Mouse (Mus musculus) cerebellum, adult 2 months (tissue): ENCODE measurements at regions not wholly inside any gene's neighbourhood (a gene's known extent, or its start where the extent isn't known, plus 50 kb on each side); places are given as distances from the start of the nearest gene placed in this dataset.

Experiments
- CTCF ChIP-seq: fragments of 200-500 bp; IDR thresholded peaks from 2 replicates; pipeline ENCODE4 v1.5.1; 2011; ENCODE audit warnings: low read depth, mild to moderate bottlenecking, control low read depth, low read length, moderate library complexity, borderline replicate concordance; ENCODE audit not compliant: insufficient read depth
- POLR2A ChIP-seq: fragments of 200-500 bp; IDR thresholded peaks from 2 replicates; pipeline ENCODE4 v1.6.1; 2011; ENCODE audit warnings: low read length, control low read depth, borderline replicate concordance; ENCODE audit not compliant: insufficient read depth

DNA sequence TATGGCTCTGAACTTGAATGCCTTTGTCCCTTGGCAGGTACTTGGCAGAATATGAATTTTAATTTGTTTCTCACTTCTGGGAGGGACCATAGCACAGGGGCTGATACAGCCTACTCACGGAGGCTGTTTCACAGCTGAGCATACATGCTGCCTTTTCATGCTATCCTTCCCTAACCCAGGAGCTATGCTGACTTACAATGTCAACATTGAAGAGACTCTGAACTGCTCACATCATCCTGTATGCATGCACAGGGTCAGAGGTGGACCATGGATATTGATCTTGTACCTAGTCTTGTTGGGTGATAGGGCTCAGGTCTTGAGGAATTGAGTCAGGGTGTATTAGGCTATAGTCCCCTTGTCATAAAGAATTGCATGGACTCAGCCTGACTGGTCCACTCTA lies 74.5 kb downstream of the Cmpk2 start:
- TF ChIP-seq CTCF = no peak
- no peak for TF ChIP-seq POLR2A
